Mouse (Mus musculus): ENCODE results near the gene Senp2.
A peak's percentile ranks its signal among the peaks of the same experiment; 100 is the strongest.
"Not testable (repeated sequence)": the region's sequence is repeated elsewhere in the genome, so short reads cannot be mapped to it uniquely, and the experiment has no call there.

The Senp2 gene

DNA sequence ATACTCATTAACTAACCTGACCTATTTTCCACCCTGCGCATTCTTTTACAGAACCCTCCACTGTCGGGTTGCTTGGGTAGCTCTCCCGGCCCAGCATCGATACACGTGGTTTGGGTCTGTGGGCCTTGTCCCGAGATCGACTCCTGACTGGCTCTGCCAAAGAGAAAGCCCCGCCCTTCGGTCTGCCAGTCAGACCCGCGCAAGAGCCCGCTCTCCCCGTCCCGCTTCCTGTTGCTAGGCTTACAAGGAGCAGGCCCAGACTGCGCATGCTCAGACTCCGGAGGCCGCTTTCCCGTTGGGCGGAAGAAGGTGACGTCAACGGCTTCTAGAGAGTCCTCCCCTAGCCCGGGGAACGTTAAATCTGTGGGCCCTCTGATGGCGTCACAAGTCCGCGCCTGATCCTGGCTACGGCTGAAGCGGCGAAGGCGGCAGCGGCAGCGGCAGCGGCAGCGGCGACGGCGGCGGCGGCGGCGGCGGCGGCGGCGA lies at the start of gene Senp2:
TSS of gene Senp2 (plus strand) at position 386 of the 486 bp plus-strand sequence.
- peak; percentile 100 for DNase-seq (ENCODE audit: low read depth, low spot score)

DNA sequence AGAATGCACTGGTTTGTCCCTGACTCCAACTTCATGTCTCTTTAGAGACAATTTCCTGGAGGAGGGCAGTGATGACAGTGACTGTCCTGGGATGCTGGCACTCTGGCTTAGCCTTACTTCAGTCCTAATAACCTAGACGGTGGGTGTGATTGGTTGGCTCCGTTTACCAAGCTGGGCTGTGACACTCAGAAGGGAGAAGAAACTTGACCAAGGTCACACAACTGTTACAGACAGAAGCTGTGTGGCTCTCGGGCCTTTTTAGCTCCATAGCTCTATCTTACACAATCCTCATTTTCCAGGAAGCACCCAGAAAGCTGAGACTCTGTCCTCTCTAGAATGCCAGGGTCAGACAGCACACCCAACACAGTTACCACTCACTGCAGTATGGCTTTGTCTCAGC lies 43.7 kb upstream of the Senp2 start:
- DNase-seq (ENCODE audit: low read depth, low spot score) = no peak

- DNase-seq (ENCODE audit: low read depth, low spot score) = no peak
These were observed 39.4 kb upstream of the Senp2 start for GRCm38 (mm10) chr16:21969874-21970273.

GRCm38 (mm10) chr16:21970536-21970935 lies 38.7 kb upstream of the Senp2 start:
- no peak for DNase-seq (ENCODE audit: low read depth, low spot score)

DNA sequence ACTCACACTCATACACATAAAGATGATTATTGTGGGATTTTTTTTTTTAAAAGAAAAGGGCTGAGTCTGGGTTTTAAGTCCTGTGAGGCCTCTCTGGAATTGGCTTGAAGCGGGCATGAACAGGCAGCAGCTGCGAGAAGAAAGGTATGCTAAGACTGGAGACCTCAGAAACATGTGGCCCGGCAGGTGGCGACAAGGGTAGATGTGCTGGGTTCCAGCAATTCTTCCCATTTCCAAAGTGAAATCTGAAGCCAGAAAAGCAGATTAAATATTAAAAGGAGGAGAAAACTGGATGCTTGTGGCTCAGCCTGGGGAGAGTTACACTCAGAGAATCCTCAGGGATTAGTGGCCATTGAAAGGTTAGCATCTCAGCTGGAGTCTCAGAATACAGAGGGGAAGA lies 37.8 kb upstream of the Senp2 start:
- no peak for DNase-seq (ENCODE audit: low read depth, low spot score)

GRCm38 (mm10) chr16:21976203-21976602 lies 33.1 kb upstream of the Senp2 start:
- peak; percentile 22 for DNase-seq (ENCODE audit: low read depth, low spot score)

DNA sequence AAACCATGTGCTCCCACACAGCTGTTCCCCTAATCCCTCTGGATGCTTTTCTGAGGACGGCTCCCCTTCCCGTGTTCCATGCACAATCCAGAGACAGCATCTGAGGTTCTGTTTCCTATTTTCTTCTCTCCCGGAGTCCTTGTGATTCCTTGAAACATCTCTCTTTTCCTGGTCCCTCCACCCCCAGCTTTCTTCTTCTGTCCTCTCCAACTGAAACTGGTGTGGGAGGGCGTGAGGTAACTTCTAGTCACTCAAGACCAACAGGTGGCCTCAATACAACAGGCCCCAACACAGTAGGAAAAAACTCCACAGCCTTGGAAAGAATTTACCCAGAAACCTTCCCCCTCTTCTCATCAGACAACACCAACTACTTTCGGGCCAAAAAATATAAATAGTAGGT lies 31.9 kb upstream of the Senp2 start:
- no peak for DNase-seq (ENCODE audit: low read depth, low spot score)

DNA sequence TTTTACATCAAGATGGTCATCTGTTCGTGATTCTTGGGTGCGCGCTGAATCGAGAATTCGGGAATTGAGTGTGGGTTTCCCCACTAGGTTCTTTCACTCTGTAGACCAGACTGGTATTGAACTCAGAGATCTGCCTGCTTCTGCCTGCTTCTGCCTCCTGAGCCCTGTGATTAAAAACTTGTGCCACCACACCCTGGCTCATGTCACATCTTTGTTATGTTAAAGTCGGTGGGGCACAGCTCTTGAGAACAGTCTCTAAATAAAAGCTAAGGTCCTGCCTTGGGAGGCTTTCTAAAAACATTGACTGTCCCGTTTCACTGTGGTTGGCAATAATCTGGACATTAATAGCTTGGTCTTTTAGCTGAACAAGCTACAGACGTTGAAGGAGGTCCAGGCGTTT lies 26.1 kb upstream of the Senp2 start:
- no peak for DNase-seq (ENCODE audit: low read depth, low spot score)

DNA sequence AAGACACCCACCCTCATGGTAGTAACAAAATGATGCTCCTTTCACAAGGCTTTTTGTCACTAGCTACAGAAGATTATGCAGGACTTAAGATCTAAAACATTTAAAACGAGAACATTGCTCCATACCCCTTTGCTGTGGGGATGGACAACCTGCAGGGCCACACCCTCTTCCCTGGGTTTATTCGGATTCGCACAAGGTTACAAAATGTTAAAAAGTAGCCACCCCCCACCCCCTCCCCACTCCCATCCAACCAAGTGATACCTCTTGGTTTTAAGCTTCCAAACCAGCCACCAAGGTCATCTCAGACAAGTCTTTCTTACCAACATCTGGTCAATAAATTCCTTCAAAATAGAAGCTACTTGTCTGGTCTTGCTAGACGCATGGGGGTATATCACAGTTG lies 25.7 kb upstream of the Senp2 start:
- no peak for DNase-seq (ENCODE audit: low read depth, low spot score)

GRCm38 (mm10) chr16:21984091-21984490 lies 25.2 kb upstream of the Senp2 start:
- DNase-seq (ENCODE audit: low read depth, low spot score) = no peak

DNA sequence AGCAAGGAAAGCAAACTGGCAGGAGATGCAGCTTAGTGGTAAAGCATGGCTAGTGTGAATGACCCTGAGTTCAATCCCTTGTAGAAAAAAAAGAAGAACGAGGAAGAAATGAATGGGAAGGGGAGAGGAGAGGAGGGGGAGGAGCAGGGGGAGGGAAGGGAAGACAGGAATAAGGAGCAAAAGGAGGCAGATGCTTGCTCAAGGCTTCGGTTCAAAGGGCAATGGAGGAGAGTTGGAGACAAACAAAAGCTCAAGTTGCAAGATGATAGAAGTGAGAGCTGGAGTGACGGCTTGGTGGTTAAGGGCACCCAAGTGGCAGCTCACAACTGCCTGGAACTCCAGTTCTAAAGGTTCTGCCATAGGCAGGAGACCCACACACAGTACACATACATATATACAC lies 23.1 kb upstream of the Senp2 start:
- no peak for DNase-seq (ENCODE audit: low read depth, low spot score)

- no peak for DNase-seq (ENCODE audit: low read depth, low spot score)
These were observed 21.3 kb upstream of the Senp2 start for GRCm38 (mm10) chr16:21987956-21988355.

- DNase-seq (ENCODE audit: low read depth, low spot score) = not testable (repeated sequence)
These were observed 18.4 kb upstream of the Senp2 start for GRCm38 (mm10) chr16:21990893-21991292.

GRCm38 (mm10) chr16:21991774-21992173 lies 17.5 kb upstream of the Senp2 start:
- DNase-seq (ENCODE audit: low read depth, low spot score) = no peak

DNA sequence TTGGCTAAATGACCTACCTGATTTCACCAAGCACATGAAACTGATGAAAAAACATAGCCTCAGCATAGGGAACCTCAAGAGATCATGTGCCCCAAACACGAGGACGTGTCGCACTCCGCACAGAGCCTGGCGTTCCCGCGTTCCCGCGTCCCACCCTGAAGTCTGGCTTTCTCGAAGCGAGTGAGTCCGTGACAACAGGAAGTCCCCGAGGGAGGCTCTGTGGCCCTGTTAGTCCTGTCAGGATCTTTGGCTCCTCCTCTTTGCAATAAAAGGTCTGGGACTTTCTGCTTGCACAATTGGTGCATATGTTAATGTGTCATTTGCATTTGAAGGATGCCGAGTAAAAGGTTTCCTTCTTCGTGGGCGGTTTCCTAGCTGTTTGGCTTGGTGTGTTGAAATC lies 14.0 kb upstream of the Senp2 start, which contains the start of gene Liph:
TSS of gene Liph (minus strand) at position 360 of the 400 bp plus-strand sequence.
- DNase-seq (ENCODE audit: low read depth, low spot score) = peak; percentile 40

DNA sequence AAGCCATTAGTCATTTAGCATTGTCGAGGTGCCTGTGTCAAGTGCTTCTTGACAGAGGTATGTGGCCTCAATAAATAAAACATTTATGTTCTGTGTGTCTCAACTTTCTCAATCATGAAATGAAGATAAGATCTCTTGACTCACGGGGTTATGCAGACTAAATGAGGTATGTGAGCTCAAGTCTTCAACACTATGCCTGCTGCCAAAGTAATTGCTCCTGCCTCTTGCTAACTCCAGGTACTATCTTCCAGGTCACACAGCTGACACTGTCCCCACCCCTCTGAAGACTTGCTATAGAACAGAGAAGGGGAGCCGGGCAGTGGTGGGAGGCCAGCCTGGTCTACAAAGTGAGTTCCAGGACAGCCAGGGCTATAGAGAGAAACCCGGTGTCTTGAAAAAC lies 12.9 kb upstream of the Senp2 start:
- DNase-seq (ENCODE audit: low read depth, low spot score) = no peak

DNA sequence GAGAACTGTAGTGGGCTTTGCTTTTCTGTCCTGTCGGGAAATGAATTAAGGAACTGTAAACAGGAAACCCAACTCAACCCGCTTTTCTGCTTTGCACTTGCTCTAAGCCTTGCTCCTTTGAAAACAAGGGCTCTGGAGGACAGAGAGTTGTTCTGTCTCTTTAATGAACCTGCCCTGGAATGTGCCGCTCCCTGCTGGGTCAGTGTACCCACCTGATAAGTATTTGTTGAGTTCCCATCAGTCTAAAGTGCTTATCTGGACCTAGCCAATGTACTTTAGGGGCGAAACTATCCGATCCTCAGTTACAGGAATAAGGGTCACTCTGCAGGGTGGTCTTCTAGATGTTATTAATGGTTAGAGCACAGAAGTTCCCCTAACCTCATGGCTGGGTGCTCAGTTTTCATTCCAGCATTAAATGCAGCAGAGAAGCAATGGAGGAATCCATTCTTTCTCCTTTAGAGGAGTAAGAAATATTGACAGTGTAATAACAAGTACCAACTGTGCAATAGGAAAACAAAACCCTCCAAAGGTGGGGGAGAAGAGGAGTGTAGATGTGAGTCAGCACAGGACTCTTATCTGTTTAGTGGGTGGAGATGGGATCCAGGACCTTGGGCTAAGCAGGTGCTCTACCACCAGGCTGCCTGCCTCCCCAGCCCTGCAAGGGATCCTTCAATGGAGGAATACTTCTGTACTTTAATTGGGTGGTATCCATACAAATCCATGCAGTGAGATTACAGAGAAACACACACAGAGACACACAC lies 12.2 kb upstream of the Senp2 start:
- DNase-seq (ENCODE audit: low read depth, low spot score) = no peak

DNA sequence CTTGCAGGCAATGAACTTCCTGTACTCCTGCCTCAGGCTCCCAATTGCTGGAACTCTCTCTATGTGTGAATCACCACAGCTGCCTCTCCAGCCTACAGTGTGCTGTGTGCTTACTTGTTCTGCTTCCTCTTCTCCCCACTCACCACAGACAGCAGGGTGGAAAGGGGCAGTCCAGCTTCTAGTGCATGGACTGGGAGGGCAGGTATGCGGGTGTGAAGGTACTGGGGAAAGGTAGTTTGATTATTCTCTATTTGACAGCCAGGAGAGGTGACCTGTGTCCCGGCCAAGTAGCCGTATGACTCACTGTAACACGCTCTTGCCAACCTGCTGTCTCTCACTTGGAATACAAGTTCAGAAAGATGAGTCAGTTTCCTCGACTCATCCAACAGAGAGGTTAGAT lies 11.2 kb upstream of the Senp2 start:
- no peak for DNase-seq (ENCODE audit: low read depth, low spot score)

- no peak for DNase-seq (ENCODE audit: low read depth, low spot score)
These were observed 9.2 kb upstream of the Senp2 start for GRCm38 (mm10) chr16:21999941-22000690.

GRCm38 (mm10) chr16:22001172-22001571 lies 8.1 kb upstream of the Senp2 start:
- DNase-seq (ENCODE audit: low read depth, low spot score) = no peak

GRCm38 (mm10) chr16:22001606-22002005 lies 7.7 kb upstream of the Senp2 start:
- no peak for DNase-seq (ENCODE audit: low read depth, low spot score)

- peak; percentile 18 for DNase-seq (ENCODE audit: low read depth, low spot score)
These were observed 312 bp downstream of the Senp2 start for GRCm38 (mm10) chr16:22009596-22009995.

- DNase-seq (ENCODE audit: low read depth, low spot score) = no peak
These were observed 6.3 kb downstream of the Senp2 start for GRCm38 (mm10) chr16:22015569-22015968.
